Mouse (Mus musculus) embryonic facial prominence, embryonic 10.5 days (tissue): ENCODE measurements around the gene Vwa8. TPM values are rescaled to one million over a fixed set of nuclear protein-coding genes. Genes with fewer than 3 reads are reported as not detected.

Source experiments
- DNase-seq: peaks from one replicate; pipeline ENCODE4 v3.0.0-alpha.2; 2017; ENCODE audit warnings: low spot score
- H3K27ac ChIP-seq: fragments of 300-500 bp; sonication (generic); replicated peaks from 2 replicates; pipeline ENCODE4 v1.5.1; 2016; ENCODE audit warnings: mild to moderate bottlenecking
- H3K27me3 ChIP-seq: fragments of 300-500 bp; sonication (generic); replicated peaks from 2 replicates; pipeline ENCODE4 v1.6.1; 2016; ENCODE audit warnings: low read depth, mild to moderate bottlenecking; ENCODE audit not compliant: poor library complexity, severe bottlenecking
- H3K36me3 ChIP-seq: fragments of 300-500 bp; sonication (generic); replicated peaks from 2 replicates; pipeline ENCODE4 v1.6.1; 2016; ENCODE audit warnings: mild to moderate bottlenecking, moderate library complexity
- H3K4me1 ChIP-seq: fragments of 300-500 bp; sonication (generic); 2 replicates; pipeline ENCODE4 v1.6.1; 2016
- H3K4me3 ChIP-seq: fragments of 300-500 bp; sonication (generic); 2 replicates; pipeline ENCODE4 v1.5.1; 2016; ENCODE audit warnings: mild to moderate bottlenecking, moderate library complexity
- H3K9me3 ChIP-seq: fragments of 300-500 bp; sonication (generic); 2 replicates; pipeline ENCODE4 v1.6.1; 2016; ENCODE audit warnings: mild to moderate bottlenecking
- WGBS: fragments of 180-500 bp; shearing (Covaris S2); methylation state at CpG from one replicate; pipeline ENCODE4 v1.1.7; 2016; 5-methylcytosine and 5-hydroxymethylcytosine counted together
- polyA plus RNA-seq: library from polyadenylated mRNA; unstranded; fragments of >200 nt; fragmentation: Nextera tagmentation; extraction: Ambion mirVana; gene quantifications from 2 replicates; pipeline ENCODE4 v1.2.1, GENCODE M21; 2016

Vwa8 gene
- polyA plus RNA-seq, 1 experiment from 2014 or later: 7.4 TPM

GRCm38 (mm10) chr14:79160966-79161365, 312.1 kb downstream of the Vwa8 start:
- no peak for DNase-seq
- H3K9me3 ChIP-seq: no peaks in the 10 kb centered on the region
- peaks cover 21% of the 10 kb centered on the region for H3K4me1 ChIP-seq
- H3K4me3 ChIP-seq: no peak overlapping the region
- no peak overlapping the region for H3K27ac ChIP-seq
- H3K27me3 ChIP-seq: no peaks in the 10 kb centered on the region
- no peaks in the 10 kb centered on the region for H3K36me3 ChIP-seq
- 92% methylated on average over 7 of the region's 7 CpGs for WGBS

- no peak overlapping the region for H3K27ac ChIP-seq
- WGBS: 85% methylated on average over 9 of the region's 9 CpGs
Observed at GRCm38 (mm10) chr14:79161741-79162140, 312.9 kb downstream of the Vwa8 start.

GRCm38 (mm10) chr14:79162678-79163077, 313.8 kb downstream of the Vwa8 start:
- Histone ChIP-seq H3K9me3 (no peaks in the 10 kb centered on the region), H3K36me3 (no peaks in the 10 kb centered on the region), H3K27me3 (no peaks in the 10 kb centered on the region), H3K4me3 (no peak overlapping the region), H3K4me1 (peaks cover 8% of the 10 kb centered on the region), H3K27ac (no peak overlapping the region)
- 69% methylated on average over 9 of the region's 9 CpGs for WGBS
- DNase-seq: no peak

More at GRCm38 (mm10) chr14:79161741-79162140, 312.9 kb downstream of the Vwa8 start:
- Histone ChIP-seq H3K36me3 (no peaks in the 10 kb centered on the region), H3K9me3 (no peaks in the 10 kb centered on the region), H3K4me1 (peaks cover 18% of the 10 kb centered on the region), H3K27me3 (no peaks in the 10 kb centered on the region), H3K4me3 (no peak overlapping the region)
- DNase-seq: no peak

- Histone ChIP-seq H3K27me3 (no peaks in the 10 kb centered on the region), H3K4me3 (no peak overlapping the region), H3K27ac (no peak overlapping the region), H3K4me1 (no peaks in the 10 kb centered on the region), H3K9me3 (no peaks in the 10 kb centered on the region), H3K36me3 (no peaks in the 10 kb centered on the region)
- WGBS: 82% methylated on average over 4 of the region's 4 CpGs
- DNase-seq: no peak
Observed at GRCm38 (mm10) chr14:79164334-79164733, 315.5 kb downstream of the Vwa8 start.

- Histone ChIP-seq H3K9me3 (no peaks in the 10 kb centered on the region), H3K36me3 (no peaks in the 10 kb centered on the region), H3K4me1 (no peaks in the 10 kb centered on the region), H3K27me3 (no peaks in the 10 kb centered on the region), H3K27ac (no peak overlapping the region), H3K4me3 (no peak overlapping the region)
- 92% methylated on average over 2 of the region's 2 CpGs for WGBS
- peak; percentile 17 for DNase-seq
Observed at GRCm38 (mm10) chr14:79164925-79165324, 316.1 kb downstream of the Vwa8 start.

- Histone ChIP-seq H3K4me3 (no peak overlapping the region), H3K36me3 (peaks cover 13% of the 10 kb centered on the region; the same call in 1 of the 2 replicates), H3K4me1 (no peaks in the 10 kb centered on the region; the same call in 1 of the 2 replicates), H3K9me3 (no peaks in the 10 kb centered on the region), H3K27me3 (no peaks in the 10 kb centered on the region), H3K27ac (no peak overlapping the region)
- 91% methylated on average over 4 of the region's 4 CpGs for WGBS
- no peak for DNase-seq
Observed at GRCm38 (mm10) chr14:79174526-79174925, 325.7 kb downstream of the Vwa8 start.

GRCm38 (mm10) chr14:79177754-79178153, 328.9 kb downstream of the Vwa8 start:
- WGBS: 92% methylated on average over 7 of the region's 7 CpGs
- no peak overlapping the region for H3K27ac ChIP-seq
- H3K27me3 ChIP-seq: no peaks in the 10 kb centered on the region
- peaks cover 13% of the 10 kb centered on the region; the same call in 1 of the 2 replicates for H3K36me3 ChIP-seq
- H3K9me3 ChIP-seq: no peaks in the 10 kb centered on the region
- H3K4me1 ChIP-seq: peaks cover 25% of the 10 kb centered on the region
- no peak overlapping the region for H3K4me3 ChIP-seq
- DNase-seq: no peak

- no peaks in the 10 kb centered on the region for H3K27me3 ChIP-seq
- no peak overlapping the region for H3K4me3 ChIP-seq
- H3K9me3 ChIP-seq: no peaks in the 10 kb centered on the region
- peaks cover 29% of the 10 kb centered on the region for H3K4me1 ChIP-seq
- H3K36me3 ChIP-seq: peaks cover 13% of the 10 kb centered on the region; the same call in 1 of the 2 replicates
- DNase-seq: no peak
- H3K27ac ChIP-seq: no peak overlapping the region
- WGBS: 92% methylated on average over 9 of the region's 9 CpGs
Observed at GRCm38 (mm10) chr14:79178247-79178646, 329.4 kb downstream of the Vwa8 start.

- WGBS: 72% methylated on average over 12 of the region's 12 CpGs
- Histone ChIP-seq H3K27ac (peak overlapping the region; percentile 57), H3K36me3 (peaks cover 6% of the 10 kb centered on the region; the same call in 1 of the 2 replicates), H3K27me3 (no peaks in the 10 kb centered on the region), H3K9me3 (no peaks in the 10 kb centered on the region), H3K4me3 (no peak overlapping the region), H3K4me1 (peaks cover 29% of the 10 kb centered on the region)
- DNase-seq: no peak
Observed at GRCm38 (mm10) chr14:79180078-79180730, 331.4 kb downstream of the Vwa8 start.

- Histone ChIP-seq H3K9me3 (0 out of 2 replicates have a peak, but pooled peaks cover 3% of the 10 kb centered on the region), H3K4me3 (no peak overlapping the region), H3K4me1 (peaks cover 29% of the 10 kb centered on the region), H3K36me3 (peaks cover 4% of the 10 kb centered on the region; the same call in 1 of the 2 replicates), H3K27me3 (no peaks in the 10 kb centered on the region), H3K27ac (no peak overlapping the region)
- WGBS: 70% methylated on average over 8 of the region's 8 CpGs
- DNase-seq: no peak
Observed at GRCm38 (mm10) chr14:79181748-79182147, 332.9 kb downstream of the Vwa8 start.

- DNase-seq: no peak
- 96% methylated on average over 15 of the region's 15 CpGs for WGBS
- H3K4me3 ChIP-seq: no peak overlapping the region
- H3K27me3 ChIP-seq: no peaks in the 10 kb centered on the region
- peaks cover 4% of the 10 kb centered on the region; the same call in 1 of the 2 replicates for H3K36me3 ChIP-seq
- peaks cover 29% of the 10 kb centered on the region for H3K4me1 ChIP-seq
- H3K27ac ChIP-seq: peak overlapping the region; percentile 48; the same call in 1 of the 2 replicates
- 0 out of 2 replicates have a peak, but pooled peaks cover 3% of the 10 kb centered on the region for H3K9me3 ChIP-seq
Observed at GRCm38 (mm10) chr14:79182801-79183200, 333.9 kb downstream of the Vwa8 start.

- H3K27ac ChIP-seq: peak overlapping the region; percentile 24; the same call in 1 of the 2 replicates
- peaks cover 4% of the 10 kb centered on the region; the same call in 1 of the 2 replicates for H3K36me3 ChIP-seq
- 88% methylated on average over 7 of the region's 7 CpGs for whole genome bisulfite sequencing
- no peaks in the 10 kb centered on the region for H3K27me3 ChIP-seq
- H3K9me3 ChIP-seq: 0 out of 2 replicates have a peak, but pooled peaks cover 3% of the 10 kb centered on the region
- no peak for DNase-seq
- peaks cover 29% of the 10 kb centered on the region for H3K4me1 ChIP-seq
- H3K4me3 ChIP-seq: no peak overlapping the region
Observed at GRCm38 (mm10) chr14:79183261-79183660, 334.4 kb downstream of the Vwa8 start.

- no peak overlapping the region for H3K4me3 ChIP-seq
- H3K27ac ChIP-seq: peak overlapping the region; percentile 24; the same call in 1 of the 2 replicates
- DNase-seq: no peak
- H3K4me1 ChIP-seq: peaks cover 29% of the 10 kb centered on the region
- H3K27me3 ChIP-seq: no peaks in the 10 kb centered on the region
- H3K36me3 ChIP-seq: peaks cover 4% of the 10 kb centered on the region; the same call in 1 of the 2 replicates
- 0 out of 2 replicates have a peak, but pooled peaks cover 3% of the 10 kb centered on the region for H3K9me3 ChIP-seq
- WGBS: 83% methylated on average over 10 of the region's 10 CpGs
Observed at GRCm38 (mm10) chr14:79184071-79184470, 335.2 kb downstream of the Vwa8 start.
